Mouse (Mus musculus) small intestine, adult 2 months (tissue): ENCODE results near the gene Rras. TPM values are rescaled to one million over a fixed set of nuclear protein-coding genes. Genes with fewer than 3 reads are reported as not detected.
A peak's percentile ranks its signal among the peaks of the same experiment; 100 is the strongest.
"Not testable (repeated sequence)": the region's sequence is repeated elsewhere in the genome, so short reads cannot be mapped to it uniquely, and the experiment has no call there.

ENCODE experiments used
- H3K27ac ChIP-seq: fragments of 200-500 bp; 2 replicates; pipeline ENCODE4 v1.5.1; 2012; ENCODE audit warnings: low read depth, low read length, control low read depth, inconsistent platforms; ENCODE audit not compliant: insufficient read depth
- H3K27me3 ChIP-seq: fragments of 200-500 bp; 2 replicates; pipeline ENCODE4 v1.6.1; 2012; ENCODE audit warnings: mild to moderate bottlenecking, moderate library complexity, low read length, inconsistent platforms; ENCODE audit not compliant: control insufficient read depth, insufficient read depth
- H3K36me3 ChIP-seq: fragments of 200-500 bp; 2 replicates; pipeline ENCODE4 v1.6.1; 2012; ENCODE audit warnings: mild to moderate bottlenecking, low read length, control low read depth, inconsistent platforms; ENCODE audit not compliant: control insufficient read depth, insufficient read depth
- H3K4me1 ChIP-seq: fragments of 200-500 bp; 2 replicates; pipeline ENCODE4 v1.6.1; 2012; ENCODE audit warnings: low read length, inconsistent platforms, mixed read lengths; ENCODE audit not compliant: control insufficient read depth, insufficient read depth, insufficient read length
- H3K4me3 ChIP-seq: fragments of 200-500 bp; 2 replicates; pipeline ENCODE4 v1.5.1; 2012; ENCODE audit warnings: low read depth, mild to moderate bottlenecking, control low read depth, inconsistent platforms, low read length, moderate library complexity
- CTCF ChIP-seq: fragments of 200-500 bp; IDR thresholded peaks from 2 replicates; pipeline ENCODE4 v1.5.1; 2012; ENCODE audit warnings: low read depth, mild to moderate bottlenecking, control low read depth, inconsistent platforms, low read length, moderate library complexity, mixed read lengths; ENCODE audit not compliant: insufficient replicate concordance, insufficient read length; ENCODE audit errors: extremely low read depth
- POLR2A ChIP-seq: fragments of 200-500 bp; IDR thresholded peaks from 2 replicates; pipeline ENCODE4 v1.6.1; 2012; ENCODE audit warnings: low read depth, mild to moderate bottlenecking, control low read depth, inconsistent platforms, low read length, moderate library complexity
- WGBS: fragments of 180-500 bp; shearing (Covaris S2); methylation state at CpG from one replicate; pipeline ENCODE4 v1.1.7; 2018; 5-methylcytosine and 5-hydroxymethylcytosine counted together
- polyA plus RNA-seq: library from polyadenylated mRNA; depleted of rRNA; stranded (reverse); fragments of >200 nt; gene quantifications from 2 replicates; pipeline ENCODE4 v1.2.3, GENCODE M21; 2012

Gene Rras
- polyA plus RNA-seq, 1 experiment = 67.9 TPM

DNA sequence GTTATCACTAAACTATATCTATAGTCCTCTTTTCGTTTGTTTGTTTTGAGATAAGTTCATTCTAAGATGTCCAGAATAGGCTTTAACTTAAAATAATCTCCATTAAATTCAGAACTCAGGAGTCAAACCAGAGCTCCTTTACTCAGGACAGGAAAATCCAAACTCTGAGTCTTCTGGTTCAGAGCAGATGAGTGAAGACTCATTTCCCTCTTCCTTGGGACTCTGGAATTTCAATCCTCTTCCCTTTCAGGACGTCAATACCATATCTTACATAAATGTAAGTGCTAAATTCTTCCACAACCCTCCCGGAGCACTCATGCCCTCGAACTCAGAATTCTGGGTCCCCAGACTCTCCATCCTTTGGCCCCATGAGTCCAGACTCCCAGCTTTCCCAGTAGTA lies 1.0 kb upstream of the Rras start:
- H3K4me3 ChIP-seq = peak overlapping the region; percentile 51
- under 1% methylated on average over 4 of the region's 4 CpGs for WGBS
- H3K27ac ChIP-seq = peak overlapping the region; percentile 97
- no peaks in the 10 kb centered on the region for H3K27me3 ChIP-seq
- H3K36me3 ChIP-seq = peaks cover 13% of the 10 kb centered on the region
- peaks cover 5% of the 10 kb centered on the region; the same call in 1 of the 2 replicates for H3K4me1 ChIP-seq
- no peak for TF ChIP-seq POLR2A
- TF ChIP-seq CTCF = no peak

DNA sequence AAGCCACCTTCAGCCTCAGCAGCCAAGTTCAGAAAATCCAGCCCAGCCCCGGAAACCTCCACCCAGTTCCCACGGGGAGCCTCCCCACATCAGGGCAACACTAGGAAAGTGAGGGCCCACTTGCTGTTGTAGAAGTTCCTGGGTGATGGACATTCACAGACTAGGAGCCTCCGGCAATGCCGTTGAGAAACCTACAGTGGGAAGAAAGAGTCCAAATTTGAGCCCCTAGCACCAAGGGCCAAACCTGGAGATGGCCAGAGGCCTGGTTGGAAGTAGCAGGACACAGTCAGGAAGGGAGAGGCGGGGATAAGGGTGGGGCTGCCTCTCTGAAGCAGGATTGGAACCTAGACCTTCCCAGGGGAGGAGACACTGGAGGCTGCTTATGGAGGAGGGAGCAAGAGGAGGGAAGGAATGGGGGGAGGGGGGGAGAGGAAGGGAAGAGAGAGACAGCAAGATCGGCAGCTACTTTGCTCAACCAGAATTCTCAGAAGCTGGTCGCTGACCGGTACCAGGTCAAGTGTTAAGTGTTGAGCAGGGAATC lies 1.3 kb downstream of the Rras start:
- Histone ChIP-seq H3K4me1 (peaks cover 5% of the 10 kb centered on the region; the same call in 1 of the 2 replicates), H3K36me3 (no peaks in the 10 kb centered on the region), H3K4me3 (peak overlapping the region; percentile 43), H3K27me3 (no peaks in the 10 kb centered on the region), H3K27ac (peak overlapping the region; percentile 76)
- WGBS = 35% methylated on average over 8 of the region's 8 CpGs
- TF ChIP-seq POLR2A (peak; percentile 32; the same call in 1 of the 2 replicates), CTCF (no peak)

DNA sequence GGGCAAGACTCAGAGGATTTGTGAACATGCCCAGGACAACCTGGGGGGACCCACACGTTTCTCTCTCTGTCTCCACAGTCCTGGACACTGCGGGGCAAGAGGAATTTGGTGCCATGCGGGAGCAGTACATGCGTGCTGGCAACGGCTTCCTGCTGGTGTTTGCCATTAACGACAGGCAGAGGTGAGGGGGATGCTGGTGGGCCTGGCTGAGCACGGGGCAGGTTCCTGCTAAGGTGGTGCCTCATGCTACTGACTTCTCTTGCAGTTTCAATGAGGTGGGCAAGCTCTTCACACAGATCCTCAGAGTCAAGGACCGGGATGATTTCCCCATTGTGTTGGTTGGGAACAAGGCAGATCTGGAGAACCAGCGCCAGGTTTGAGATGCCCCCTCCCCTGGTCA lies 2.5 kb downstream of the Rras start:
- 83% methylated on average over 9 of the region's 9 CpGs for WGBS
- no peaks in the 10 kb centered on the region for H3K36me3 ChIP-seq
- no peak overlapping the region for H3K27ac ChIP-seq
- peaks cover 5% of the 10 kb centered on the region; the same call in 1 of the 2 replicates for H3K4me1 ChIP-seq
- H3K4me3 ChIP-seq = no peak overlapping the region
- no peaks in the 10 kb centered on the region for H3K27me3 ChIP-seq
- TF ChIP-seq CTCF (no peak), POLR2A (no peak)

DNA sequence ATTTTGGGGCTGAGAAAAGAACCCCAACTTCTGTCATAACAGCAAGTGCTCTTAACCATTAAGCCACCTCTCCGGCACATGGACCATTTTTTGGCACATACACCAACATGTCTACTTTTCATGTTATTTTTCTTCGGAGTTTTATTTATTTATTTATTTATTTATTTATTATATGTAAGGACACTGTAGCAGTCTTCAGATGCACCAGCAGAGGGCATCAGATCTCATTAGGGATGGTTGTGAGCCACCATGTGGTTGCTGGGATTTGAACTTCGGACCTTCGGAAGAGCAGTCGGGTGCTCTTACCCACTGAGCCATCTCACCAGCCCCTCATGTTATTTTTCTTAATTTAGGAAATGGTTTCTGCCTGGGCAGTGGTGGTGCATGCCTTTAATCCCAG lies 6.0 kb downstream of the Rras start:
- H3K4me3 ChIP-seq, H3K27ac ChIP-seq, H3K4me1 ChIP-seq, H3K27me3 ChIP-seq: not testable (repeated sequence)
- 63% methylated on average over 5 of the region's 5 CpGs for WGBS
- peak; percentile 31; the same call in 1 of the 2 replicates for TF ChIP-seq CTCF
- H3K36me3 ChIP-seq = peaks cover 14% of the 10 kb centered on the region

DNA sequence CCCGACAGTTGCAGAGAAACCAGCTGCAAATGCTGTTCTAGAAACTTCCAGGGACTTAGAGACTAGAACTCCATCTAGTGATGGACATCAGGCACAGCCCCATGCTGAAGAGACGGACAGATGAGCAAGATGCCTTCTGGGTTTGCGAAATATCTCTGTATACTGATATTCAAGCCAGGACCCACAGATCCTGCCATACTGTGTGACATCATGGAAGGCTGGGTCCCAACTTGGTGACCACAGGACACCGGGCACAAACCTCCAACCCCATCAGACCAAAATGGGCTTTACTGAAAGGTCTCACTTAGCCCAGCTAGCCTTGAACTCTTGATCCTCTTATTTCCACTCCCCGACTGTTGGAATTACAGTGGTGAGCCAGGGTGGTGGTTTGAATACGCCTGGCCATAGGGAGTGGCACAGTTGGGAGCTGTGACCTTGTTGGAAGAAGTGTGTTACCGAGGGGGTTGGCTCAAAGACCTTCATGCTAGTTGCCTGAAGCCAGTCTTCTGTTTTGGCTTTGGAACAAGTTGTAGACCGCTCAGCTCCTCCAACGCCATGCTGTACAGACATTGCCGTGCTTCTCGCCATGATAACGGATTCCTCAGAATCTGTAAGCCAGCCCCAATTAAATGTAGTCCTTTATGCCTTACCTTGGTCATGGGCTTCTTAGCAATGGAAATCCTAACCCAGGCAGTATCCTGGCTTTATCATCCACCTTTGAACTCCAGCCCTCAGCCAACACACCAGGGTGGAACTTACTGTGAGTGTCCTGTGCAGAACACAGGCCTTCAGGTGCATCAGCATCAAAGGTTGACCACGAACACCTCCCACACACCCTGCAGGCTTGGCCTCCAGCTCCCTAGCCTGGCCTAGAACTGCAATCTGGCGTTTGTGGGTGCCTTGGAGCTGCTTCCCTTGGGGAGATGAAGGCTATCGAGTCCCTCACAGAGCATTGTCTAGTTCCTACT lies 6.8 kb downstream of the Rras start:
- Histone ChIP-seq H3K36me3 (peaks cover 20% of the 10 kb centered on the region), H3K4me1 (no peaks in the 10 kb centered on the region; the same call in 1 of the 2 replicates), H3K27ac (no peak overlapping the region), H3K27me3 (no peaks in the 10 kb centered on the region), H3K4me3 (no peak overlapping the region)
- no peak for TF ChIP-seq POLR2A
- no peak for TF ChIP-seq CTCF
- 68% methylated on average over 15 of the region's 15 CpGs for WGBS

DNA sequence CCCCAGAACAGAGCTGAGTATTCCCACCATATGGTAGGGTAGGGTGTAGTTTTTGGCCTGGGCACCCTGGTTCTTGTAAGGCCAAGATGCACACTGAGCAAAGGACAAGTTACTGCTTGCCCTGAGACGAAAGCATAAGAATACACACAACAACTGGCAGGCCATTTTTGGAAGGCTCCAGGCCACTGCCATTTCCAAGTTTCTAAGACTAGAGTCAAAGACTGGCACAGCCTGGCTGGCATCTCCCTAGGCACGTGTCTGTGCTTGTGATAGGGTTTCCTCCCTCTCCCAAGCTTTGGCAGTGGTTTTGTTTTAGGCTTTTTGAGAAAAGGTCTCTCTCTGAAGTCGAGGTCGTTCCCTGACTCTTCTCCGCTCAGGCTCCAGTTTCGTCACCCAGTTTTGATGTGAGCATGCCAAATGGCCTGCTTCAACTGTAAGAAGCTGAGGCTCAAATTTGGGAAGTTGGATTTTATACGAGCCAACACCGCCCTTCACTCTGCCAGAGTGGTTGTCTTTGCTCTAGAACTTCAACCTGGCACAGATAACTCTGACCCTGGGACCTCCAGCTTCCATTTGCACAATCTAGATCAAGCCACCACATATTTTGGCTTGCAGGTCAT lies 8.0 kb downstream of the Rras start:
- Histone ChIP-seq H3K4me1 (no peaks in the 10 kb centered on the region; the same call in 1 of the 2 replicates), H3K4me3 (no peak overlapping the region), H3K27ac (no peak overlapping the region), H3K27me3 (no peaks in the 10 kb centered on the region), H3K36me3 (peaks cover 28% of the 10 kb centered on the region)
- TF ChIP-seq POLR2A (no peak), CTCF (no peak)
- 72% methylated on average over 8 of the region's 8 CpGs for WGBS

DNA sequence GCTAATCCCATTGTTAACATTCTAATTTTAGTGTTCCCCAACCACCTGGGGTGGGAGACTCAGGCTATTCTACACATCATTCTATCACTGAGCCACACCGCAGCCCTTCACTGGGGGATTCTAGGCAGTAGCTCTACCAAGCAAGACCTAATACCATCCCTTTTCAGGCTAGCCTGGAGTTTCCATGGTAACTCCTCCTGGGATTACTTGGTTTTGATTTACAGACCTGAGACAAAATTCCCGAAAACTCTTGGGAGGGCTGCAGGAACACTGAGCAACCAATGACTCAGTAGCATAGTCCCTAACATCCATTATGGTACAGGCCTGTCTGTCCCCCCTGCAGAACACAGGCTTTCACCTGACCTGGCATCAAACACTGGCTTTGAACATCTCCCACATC lies 8.5 kb downstream of the Rras start:
- Histone ChIP-seq H3K4me1 (no peaks in the 10 kb centered on the region; the same call in 1 of the 2 replicates), H3K36me3 (peaks cover 28% of the 10 kb centered on the region), H3K4me3 (no peak overlapping the region), H3K27me3 (no peaks in the 10 kb centered on the region), H3K27ac (no peak overlapping the region)
- WGBS = 80% methylated on average over 2 of the region's 2 CpGs
- no peak for TF ChIP-seq CTCF
- no peak for TF ChIP-seq POLR2A
